Mouse (Mus musculus): ENCODE results near the gene Vmn2r29. TPM values are rescaled to one million over a fixed set of nuclear protein-coding genes. Genes with fewer than 3 reads are reported as not detected.

The Vmn2r29 gene
- polyA plus RNA-seq (2017; shearing (Covaris generic)) = under 1 TPM; 0.36 to 0.87 TPM

DNA sequence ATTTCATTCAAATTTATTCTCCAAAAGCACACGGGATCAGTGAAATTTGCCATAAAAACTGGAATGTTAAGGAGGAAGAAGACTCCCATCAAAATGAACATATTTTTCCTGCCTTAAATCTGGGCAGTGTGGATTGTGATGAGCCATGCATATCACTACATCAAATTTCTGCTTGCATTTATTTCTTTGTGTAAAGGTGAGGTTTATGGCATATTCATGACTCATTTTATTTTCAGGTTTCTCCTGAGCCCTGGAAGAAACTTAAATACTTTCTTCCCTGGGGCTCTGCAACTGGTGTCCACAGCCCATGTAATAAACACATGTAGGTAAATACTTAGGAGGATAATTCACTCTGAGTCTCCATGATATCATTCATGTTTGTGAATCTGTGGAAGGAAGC is at the start of gene Vmn2r29:
TSS of gene Vmn2r29 (minus strand) at position 101 of the 400 bp plus-strand sequence.

DNA sequence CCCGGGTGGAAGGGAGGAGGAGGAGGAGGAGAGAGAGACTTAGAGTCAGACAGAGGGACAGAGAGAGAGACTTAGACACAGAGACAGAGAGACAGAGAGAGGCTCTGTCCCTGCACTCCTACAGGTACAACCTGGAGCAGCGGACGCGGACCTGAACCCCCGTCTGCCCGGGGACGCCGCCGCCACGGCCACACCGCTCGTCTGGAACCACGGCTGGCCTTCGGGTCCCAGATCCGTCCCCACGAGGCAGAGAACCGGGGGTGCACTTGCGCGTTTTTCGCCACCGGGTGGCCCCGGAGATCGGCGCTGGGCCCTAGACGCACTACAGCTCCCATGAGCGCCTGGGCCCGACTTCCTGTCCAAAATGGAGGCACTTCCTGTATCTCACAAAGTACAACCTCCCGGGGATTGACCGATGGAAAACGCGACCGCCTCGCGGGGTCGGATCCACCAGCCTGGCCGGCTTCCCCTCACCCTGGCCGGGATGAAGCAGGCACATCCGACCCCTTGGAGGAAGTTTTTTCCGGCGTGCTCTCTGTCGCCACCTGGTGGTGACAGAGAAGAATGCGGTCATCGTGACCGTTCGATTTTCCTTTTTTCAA is 30.9 kb upstream of the Vmn2r29 start, which contains the start of gene Gm45844:
TSS of gene Gm45844 (minus strand) at position 324 of the 602 bp plus-strand sequence.

DNA sequence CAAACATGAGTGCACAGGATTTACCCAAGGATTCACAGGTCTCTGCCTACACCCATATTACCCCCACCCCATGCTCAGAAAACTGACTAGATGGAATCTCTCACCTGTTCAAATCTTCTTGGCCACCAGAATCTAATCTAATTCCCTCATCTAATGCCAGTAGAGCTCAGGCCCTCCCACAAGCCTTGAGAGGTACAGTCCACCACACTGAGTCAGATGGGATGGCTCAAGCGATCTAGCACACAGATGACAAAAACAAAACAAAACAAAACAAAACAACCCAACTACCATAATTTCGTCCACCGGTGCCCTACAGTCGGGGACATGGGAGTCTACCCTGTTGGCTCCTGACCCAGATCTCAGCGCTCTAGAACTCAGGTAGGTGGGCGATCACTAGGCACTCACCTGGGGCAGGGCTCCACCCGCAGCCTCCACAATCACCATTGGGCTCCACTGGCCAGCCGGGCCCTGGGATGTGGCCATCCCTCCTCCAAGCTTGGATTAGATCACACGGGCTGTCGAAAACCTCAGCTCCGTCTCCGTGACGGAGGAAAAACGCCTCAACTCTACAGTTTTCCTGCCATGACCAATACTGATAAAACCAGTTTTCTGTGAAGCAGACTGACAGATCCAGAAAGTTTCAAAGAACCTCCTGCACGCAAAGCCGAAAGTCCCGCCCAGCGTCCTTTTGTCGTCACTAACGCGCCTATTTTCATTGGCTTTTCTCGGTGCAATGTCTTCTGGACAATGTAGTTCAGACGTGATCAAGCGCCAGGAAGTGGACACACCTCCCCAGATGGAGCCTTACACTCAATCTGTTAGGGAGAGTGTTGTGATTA is 37.6 kb downstream of the Vmn2r29 start, which contains the start of gene Zfp772:
TSS of gene Zfp772 (minus strand) at position 686 of the 839 bp plus-strand sequence.

Other genes starting within 250 kb of the Vmn2r29 start
- 10 to 100 TPM; 22.0 to 30.9 TPM for gene Zfp954, start 125.8 kb downstream of the Vmn2r29 start, polyA plus RNA-seq (2017; shearing (Covaris generic))
- gene Zfp773, start 110.6 kb downstream of the Vmn2r29 start, polyA plus RNA-seq (2017; shearing (Covaris generic)) = 1 to 10 TPM; 5.1 to 6.2 TPM
- 1 to 10 TPM; 1.0 to 2.0 TPM for gene Zfp418, start 76.0 kb downstream of the Vmn2r29 start, polyA plus RNA-seq (2017; shearing (Covaris generic))
- 1 to 10 TPM; 3.5 to 4.8 TPM for gene Zfp772, start 37.3 kb downstream of the Vmn2r29 start, polyA plus RNA-seq (2017; shearing (Covaris generic))
- under 1 TPM; 0.45 to 0.68 TPM for gene Gm45844, start 31.0 kb upstream of the Vmn2r29 start, polyA plus RNA-seq (2017; shearing (Covaris generic))
- 10 to 100 TPM; 65.3 to 66.1 TPM for gene Clcn4, start 53.5 kb upstream of the Vmn2r29 start, polyA plus RNA-seq (2017; shearing (Covaris generic))
- not detected for gene Vmn2r30, start 90.3 kb upstream of the Vmn2r29 start, polyA plus RNA-seq (2017; shearing (Covaris generic))
- gene Gm45783, start 127.2 kb upstream of the Vmn2r29 start, polyA plus RNA-seq (2017; shearing (Covaris generic)) = not detected
- gene Vmn2r31, start 152.4 kb upstream of the Vmn2r29 start, polyA plus RNA-seq (2017; shearing (Covaris generic)) = under 1 TPM; 0.08 to 0.31 TPM
- not detected for gene Vmn2r32, start 232.7 kb upstream of the Vmn2r29 start, polyA plus RNA-seq (2017; shearing (Covaris generic))

Measured in activated CD4-positive, CD25-positive, alpha-beta regulatory T cell (primary cell).